18 mouse cellular contexts compared by ENCODE assay signal in the genomic region with DNA sequence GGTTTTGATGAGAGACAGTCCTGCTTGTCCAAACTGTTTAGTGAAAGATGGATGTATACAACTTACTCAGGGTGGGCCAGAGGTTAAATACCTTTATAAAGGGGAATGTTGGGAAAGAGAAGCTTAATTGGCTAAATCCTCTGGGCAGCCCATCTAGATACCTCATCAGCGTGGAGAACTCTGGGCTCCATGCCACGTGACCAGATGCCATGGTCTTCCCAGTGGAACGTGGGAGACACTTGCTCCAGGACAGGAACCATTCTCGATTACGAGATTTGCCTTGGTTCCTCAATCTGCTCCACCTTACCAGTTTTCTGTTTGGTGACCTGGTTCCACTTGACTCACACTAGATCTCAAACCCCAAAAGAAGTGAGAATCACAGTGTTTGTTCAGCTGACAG.
DNase-seq lines count a peak whose midpoint lies in the region; ATAC-seq and TF ChIP-seq lines count a peak whose summit lies in the region.
"Had no signal": no experiment of that assay in that cellular context is flagged by ENCODE, and none has a peak within 500 bp of the region (broad histone marks: within the 10 kb centered on the region; RNA-seq: fewer than 3 reads in every experiment).

No protein-coding gene starts in this region.

- H3K4me3 ChIP-seq in hindbrain, postnatal 0 days (ENCODE audit: low read length) = no peak overlapping the region
- no peak overlapping the region for H3K4me3 ChIP-seq in hindbrain, embryonic 11.5 days (ENCODE audit: low read depth, low read length)
- H3K4me3 ChIP-seq: embryonic facial prominence, embryonic 13.5 days; forebrain, embryonic 12.5 days; heart, embryonic 10.5 days had no signal

- no peak for TF ChIP-seq CTCF in hindbrain, postnatal 0 days (IDR thresholded peaks at IDR 0.05; ENCODE audit: low read depth)
- TF ChIP-seq CTCF in brain, embryonic 14.5 days (IDR thresholded peaks at IDR 0.05; ENCODE audit: borderline replicate concordance, extremely low read depth, insufficient read depth, insufficient read length) = no peak

- H3K4me1 ChIP-seq in hindbrain, postnatal 0 days (ENCODE audit: insufficient read depth, low read length) = no peaks in the 10 kb centered on the region
- H3K4me1 ChIP-seq in hindbrain, embryonic 11.5 days (replicated peaks; ENCODE audit: control insufficient read depth, insufficient read depth, low read length) = no peaks in the 10 kb centered on the region
- H3K4me1 ChIP-seq: embryonic facial prominence, embryonic 13.5 days; forebrain, embryonic 12.5 days; heart, embryonic 10.5 days had no signal

- no peak overlapping the region for H3K9ac ChIP-seq in hindbrain, postnatal 0 days (replicated peaks; ENCODE audit: low read length)
- H3K9ac ChIP-seq in hindbrain, embryonic 11.5 days (ENCODE audit: low read depth, low read length) = no peak overlapping the region
- H3K9ac ChIP-seq: embryonic facial prominence, embryonic 13.5 days; forebrain, embryonic 12.5 days; hindbrain, embryonic 14.5 days had no signal

- H3K27ac ChIP-seq in hindbrain, postnatal 0 days = no peak overlapping the region
- H3K27ac ChIP-seq in hindbrain, embryonic 11.5 days (ENCODE audit: low read depth, low read length) = no peak overlapping the region
- H3K27ac ChIP-seq: embryonic facial prominence, embryonic 13.5 days; forebrain, embryonic 12.5 days; heart, embryonic 10.5 days; hindbrain, embryonic 14.5 days had no signal

- ATAC-seq in hindbrain, postnatal 0 days = no peak
- no peak for ATAC-seq in hindbrain, embryonic 11.5 days (ENCODE audit: low FRiP score)
- ATAC-seq: intestine, embryonic 16.5 days had no signal

- TF ChIP-seq POLR2A in brain, embryonic 14.5 days (IDR thresholded peaks at IDR 0.05; ENCODE audit: borderline replicate concordance, extremely low read depth, insufficient read depth, insufficient read length, poor library complexity, severe bottlenecking) = no peak

- H3K4me2 ChIP-seq in hindbrain, postnatal 0 days (ENCODE audit: low read depth, low read length) = no peak overlapping the region
- H3K4me2 ChIP-seq in hindbrain, embryonic 11.5 days (replicated peaks; ENCODE audit: low read depth, low read length) = no peak overlapping the region
- H3K4me2 ChIP-seq: embryonic facial prominence, embryonic 13.5 days; forebrain, embryonic 12.5 days; hindbrain, embryonic 14.5 days had no signal

- peak; percentile 63 to 75 for DNase-seq in cerebellum, postnatal 14 days
- no peak for DNase-seq in cerebellum, adult 11-12 months
- DNase-seq in hindbrain, postnatal 0 days (ENCODE audit: low spot score) = peak; percentile 25
- DNase-seq in hindbrain, embryonic 11.5 days (ENCODE audit: low spot score) = no peak
- peak; percentile 41 for DNase-seq in MN1 (ENCODE audit: low spot score)
- DNase-seq in brain, embryonic 14.5 days (ENCODE audit: low read depth) = peak; percentile 16
- DNase-seq in heart, postnatal 25 days (ENCODE audit: low spot score) = no peak
- DNase-seq: adrenal gland, postnatal 14 days; gastrocnemius, postnatal 10 days; heart, adult 18-20 months; heart, postnatal 10 days; kidney, adult 8-10 months had no signal

- no peaks in the 10 kb centered on the region for H3K27me3 ChIP-seq in hindbrain, postnatal 0 days (ENCODE audit: insufficient read depth, low read length)
- H3K27me3 ChIP-seq in hindbrain, embryonic 11.5 days (ENCODE audit: control insufficient read depth, insufficient read depth, low read length) = no peaks in the 10 kb centered on the region
- H3K27me3 ChIP-seq: CH12.LX; embryonic facial prominence, embryonic 13.5 days; forebrain, embryonic 12.5 days had no signal

- no peaks in the 10 kb centered on the region for H3K9me3 ChIP-seq in hindbrain, postnatal 0 days (ENCODE audit: low read length)
- H3K9me3 ChIP-seq in hindbrain, embryonic 11.5 days (ENCODE audit: control insufficient read depth, low read length) = no peaks in the 10 kb centered on the region
- H3K9me3 ChIP-seq: forebrain, embryonic 12.5 days; heart, embryonic 10.5 days had no signal

- WGBS in hindbrain, postnatal 0 days = 66% methylated on average over 5 of the region's 5 CpGs
- WGBS in hindbrain, embryonic 11.5 days = 93% methylated on average over 5 of the region's 5 CpGs

- peaks cover 93% of the 10 kb centered on the region for H3K36me3 ChIP-seq in hindbrain, postnatal 0 days (ENCODE audit: insufficient read depth, low read length)
- H3K36me3 ChIP-seq in hindbrain, embryonic 11.5 days (ENCODE audit: control insufficient read depth, insufficient read depth, low read length) = peaks cover 39% of the 10 kb centered on the region

- intact Hi-C loops in heart, postnatal 25 days (cut with DNase I) = no loop called here

Comparison
In these comparisons a context has a peak if more than half of its experiments do, and no peak if none do; other contexts are left out.
1. DNase-seq: peak in cerebellum, postnatal 14 days (2 of 2), hindbrain, postnatal 0 days (single experiment), MN1 (single experiment) and brain, embryonic 14.5 days (single experiment); none in cerebellum, adult 11-12 months (single experiment), hindbrain, embryonic 11.5 days (single experiment) and heart, postnatal 25 days (single experiment).